Mouse (Mus musculus) splenic B cell, adult 2 months (primary cell): ENCODE measurements around the gene Pramel4.
"Not testable (repeated sequence)": the region's sequence is repeated elsewhere in the genome, so short reads cannot be mapped to it uniquely, and the experiment has no call there.

Experiments
- DNase-seq: peaks from one replicate; pipeline ENCODE4 v3.0.0-alpha.2; 2011; ENCODE audit warnings: low read depth, low spot score
- H3K27me3 ChIP-seq: 2 replicates; pipeline ENCODE4 v1.6.1; 2012; ENCODE audit warnings: mild to moderate bottlenecking, low read length, moderate library complexity, mixed read lengths; ENCODE audit not compliant: control insufficient read depth, poor library complexity, insufficient read depth, severe bottlenecking
- H3K36me3 ChIP-seq: 2 replicates; pipeline ENCODE4 v1.6.1; 2012; ENCODE audit warnings: mild to moderate bottlenecking, low read length, moderate library complexity, mixed read lengths; ENCODE audit not compliant: control insufficient read depth, poor library complexity, insufficient read depth, severe bottlenecking

Gene Pramel4

DNA sequence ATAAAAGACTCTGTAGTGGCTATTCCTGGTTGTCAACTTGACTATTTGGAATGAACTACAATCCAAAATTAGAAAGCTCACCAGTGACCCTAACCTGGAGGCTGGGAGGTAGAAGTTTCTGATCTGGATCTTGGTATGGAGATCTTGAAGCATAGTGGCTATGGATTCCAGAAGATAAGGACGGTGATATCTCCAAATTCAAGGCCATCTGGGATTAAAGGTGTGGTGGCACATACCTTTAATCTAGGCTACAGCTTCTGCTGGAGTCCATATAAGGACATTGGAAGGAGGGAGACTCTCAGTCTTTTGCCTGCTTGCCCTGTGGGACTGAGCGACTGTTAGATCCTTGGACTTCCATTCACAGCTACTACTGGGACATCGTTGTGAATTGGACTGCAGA is at the start of gene Pramel4:
Pramel4 (plus strand) TSS at position 301 of the 400 bp plus-strand sequence.
- DNase-seq, H3K27me3 ChIP-seq, H3K36me3 ChIP-seq: not testable (repeated sequence)

DNA sequence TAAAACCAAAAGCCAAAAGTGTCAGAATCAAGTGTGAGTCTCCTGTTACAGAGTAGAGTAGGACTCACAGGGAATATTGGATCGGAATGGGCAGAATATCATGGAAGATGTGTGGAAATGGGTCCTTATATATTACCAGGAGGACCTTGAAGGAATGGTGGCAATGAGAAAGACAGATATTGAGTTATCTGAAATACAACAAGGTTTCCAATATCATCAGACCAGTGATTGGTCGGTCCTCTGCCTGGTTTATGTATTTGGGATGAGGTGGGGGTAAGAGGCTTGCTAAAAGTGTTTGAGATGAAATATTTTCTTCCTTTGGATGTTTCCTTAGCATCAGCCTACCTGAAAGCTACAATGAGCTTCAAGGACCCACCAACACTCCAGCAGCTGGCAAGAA is 47.2 kb downstream of the Pramel4 start, which contains the start of gene Gm13102:
Gm13102 (plus strand) TSS at position 301 of the 400 bp plus-strand sequence.
- H3K36me3 ChIP-seq, H3K27me3 ChIP-seq, DNase-seq: not testable (repeated sequence)
